Mouse (Mus musculus) heart, embryonic 16.5 days (tissue): ENCODE results near the gene Gm973. TPM values are rescaled to one million over a fixed set of nuclear protein-coding genes. Genes with fewer than 3 reads are reported as not detected.

Experiments used
- ATAC-seq: fragments of 200-750 bp; cut with Nextera tagmentation; replicated peaks from 2 replicates; pipeline ENCODE4 v1.8.0; 2017; ENCODE audit warnings: moderate number of reproducible peaks; ENCODE audit not compliant: insufficient read depth, low FRiP score; ENCODE audit errors: extremely low read depth
- H3K27ac ChIP-seq: fragments of 300-500 bp; sonication (generic); 2 replicates; pipeline ENCODE4 v1.5.1; 2014; ENCODE audit warnings: mild to moderate bottlenecking, low read length, control low read depth, moderate library complexity
- H3K27me3 ChIP-seq: fragments of 300-500 bp; sonication (generic); 2 replicates; pipeline ENCODE4 v1.6.1; 2014; ENCODE audit warnings: low read length, mixed read lengths; ENCODE audit not compliant: control insufficient read depth, insufficient read depth
- H3K36me3 ChIP-seq: fragments of 300-500 bp; sonication (generic); 2 replicates; pipeline ENCODE4 v1.6.1; 2014; ENCODE audit not compliant: control insufficient read depth, insufficient read depth
- H3K4me1 ChIP-seq: fragments of 300-500 bp; sonication (generic); 2 replicates; pipeline ENCODE4 v1.6.1; 2014; ENCODE audit warnings: low read length, mixed read lengths; ENCODE audit not compliant: control insufficient read depth, insufficient read depth
- H3K4me2 ChIP-seq: fragments of 300-500 bp; sonication (generic); 2 replicates; pipeline ENCODE4 v1.6.1; 2014; ENCODE audit warnings: low read depth, mild to moderate bottlenecking, control low read depth, low read length
- H3K4me3 ChIP-seq: fragments of 300-500 bp; sonication (generic); 2 replicates; pipeline ENCODE4 v1.5.1; 2014; ENCODE audit warnings: mild to moderate bottlenecking, control low read depth, low read length
- H3K9ac ChIP-seq: fragments of 300-500 bp; sonication (generic); 2 replicates; pipeline ENCODE4 v1.6.1; 2014; ENCODE audit warnings: low read length, control low read depth
- H3K9me3 ChIP-seq: fragments of 300-500 bp; sonication (generic); replicated peaks from 2 replicates; pipeline ENCODE4 v1.6.1; 2016; ENCODE audit warnings: low read length; ENCODE audit not compliant: control insufficient read depth
- WGBS: fragments of 180-500 bp; shearing (Covaris S2); extraction: QIAGEN DNeasy Blood & Tissue Kit; methylation state at CpG from one replicate; pipeline ENCODE4 v1.1.7; 2014; 5-methylcytosine and 5-hydroxymethylcytosine counted together
- polyA plus RNA-seq: library from polyadenylated mRNA; unstranded; fragments of >200 nt; fragmentation: Nextera tagmentation; extraction: Ambion mirVana; gene quantifications from 2 replicates; pipeline ENCODE4 v1.2.1, GENCODE M21; 2015

Gene Gm973
- polyA plus RNA-seq, 1 experiment from 2014 or later: 0.41 TPM

GRCm38 (mm10) chr1:59568283-59568682 is 52.2 kb downstream of the Gm973 start:
- H3K4me2 ChIP-seq: no peak overlapping the region

GRCm38 (mm10) chr1:59569301-59569700 is 53.2 kb downstream of the Gm973 start:
- H3K36me3 ChIP-seq: no peaks in the 10 kb centered on the region
- ATAC-seq: no peak
- H3K4me2 ChIP-seq: no peak overlapping the region
- H3K27me3 ChIP-seq: no peaks in the 10 kb centered on the region
- H3K4me1 ChIP-seq: no peaks in the 10 kb centered on the region
- H3K9me3 ChIP-seq: no peaks in the 10 kb centered on the region
- 80% methylated on average over 5 of the region's 5 CpGs for WGBS
- H3K27ac ChIP-seq: no peak overlapping the region
- no peak overlapping the region for H3K9ac ChIP-seq
- no peak overlapping the region for H3K4me3 ChIP-seq

More at GRCm38 (mm10) chr1:59568283-59568682, 52.2 kb downstream of the Gm973 start:
- H3K9me3 ChIP-seq: 0 out of 2 replicates have a peak, but pooled peaks cover under 1% of the 10 kb centered on the region
- H3K27ac ChIP-seq: no peak overlapping the region
- ATAC-seq: no peak
- no peaks in the 10 kb centered on the region for H3K4me1 ChIP-seq
- no peak overlapping the region for H3K4me3 ChIP-seq
- H3K36me3 ChIP-seq: no peaks in the 10 kb centered on the region
- 82% methylated on average over 1 of the region's 1 CpGs for WGBS
- no peaks in the 10 kb centered on the region for H3K27me3 ChIP-seq
- H3K9ac ChIP-seq: no peak overlapping the region

- no peaks in the 10 kb centered on the region for H3K36me3 ChIP-seq
- no peak overlapping the region for H3K4me3 ChIP-seq
- H3K27ac ChIP-seq: no peak overlapping the region
- no peak overlapping the region for H3K9ac ChIP-seq
- ATAC-seq: no peak
- H3K27me3 ChIP-seq: no peaks in the 10 kb centered on the region
- no peaks in the 10 kb centered on the region for H3K9me3 ChIP-seq
- H3K4me1 ChIP-seq: no peaks in the 10 kb centered on the region
- WGBS: 62% methylated on average over 4 of the region's 4 CpGs
- no peak overlapping the region for H3K4me2 ChIP-seq
These were observed 54.7 kb downstream of the Gm973 start for GRCm38 (mm10) chr1:59570767-59571166.

DNA sequence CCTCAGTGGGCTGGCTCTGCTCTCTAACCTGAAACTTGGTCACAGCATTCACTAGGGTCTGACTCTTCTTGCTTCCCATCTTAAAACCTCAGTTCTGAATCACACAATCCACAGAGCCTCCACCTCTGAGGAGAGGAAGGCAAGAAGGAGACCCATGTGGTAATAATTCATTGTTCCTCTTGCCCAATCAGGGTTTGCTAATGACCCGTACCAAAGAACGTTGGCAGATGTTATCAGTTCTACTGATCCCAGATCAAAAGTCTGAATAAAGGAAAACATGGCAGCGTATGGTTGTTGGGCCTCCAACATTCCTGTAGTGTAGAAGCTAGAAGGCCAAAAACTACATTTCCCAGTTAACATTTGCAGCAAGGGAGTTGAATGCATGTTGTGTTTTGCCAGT is 55.4 kb downstream of the Gm973 start:
- WGBS: 85% methylated on average over 3 of the region's 3 CpGs
- ATAC-seq: no peak
- no peak overlapping the region for H3K4me3 ChIP-seq

GRCm38 (mm10) chr1:59573843-59574242 is 57.8 kb downstream of the Gm973 start:
- H3K4me2 ChIP-seq: no peak overlapping the region
- no peak overlapping the region for H3K27ac ChIP-seq
- H3K4me3 ChIP-seq: no peak overlapping the region
- H3K4me1 ChIP-seq: no peaks in the 10 kb centered on the region
- H3K9ac ChIP-seq: no peak overlapping the region
- no peak for ATAC-seq
- H3K36me3 ChIP-seq: no peaks in the 10 kb centered on the region
- no peaks in the 10 kb centered on the region for H3K27me3 ChIP-seq
- no peaks in the 10 kb centered on the region for H3K9me3 ChIP-seq
- 78% methylated on average over 3 of the region's 3 CpGs for WGBS

More for the DNA sequence above, 55.4 kb downstream of the Gm973 start:
- Histone ChIP-seq H3K9me3 (no peaks in the 10 kb centered on the region), H3K27me3 (no peaks in the 10 kb centered on the region), H3K4me1 (no peaks in the 10 kb centered on the region), H3K4me2 (no peak overlapping the region), H3K9ac (no peak overlapping the region), H3K36me3 (no peaks in the 10 kb centered on the region), H3K27ac (no peak overlapping the region)

- no peaks in the 10 kb centered on the region for H3K36me3 ChIP-seq
- H3K4me2 ChIP-seq: peak overlapping the region; percentile 51
- no peak overlapping the region for H3K9ac ChIP-seq
- H3K4me1 ChIP-seq: no peaks in the 10 kb centered on the region; the same call in 1 of the 2 replicates
- no peak for ATAC-seq
- H3K9me3 ChIP-seq: no peaks in the 10 kb centered on the region
- H3K4me3 ChIP-seq: peak overlapping the region; percentile 9
- no peaks in the 10 kb centered on the region for H3K27me3 ChIP-seq
- WGBS: 45% methylated on average over 21 of the region's 21 CpGs
- H3K27ac ChIP-seq: no peak overlapping the region
These were observed 58.5 kb downstream of the Gm973 start for GRCm38 (mm10) chr1:59574262-59575187.

- Histone ChIP-seq H3K4me2 (no peak overlapping the region), H3K36me3 (no peaks in the 10 kb centered on the region), H3K9me3 (no peaks in the 10 kb centered on the region), H3K4me1 (peaks cover 2% of the 10 kb centered on the region), H3K27ac (no peak overlapping the region), H3K27me3 (no peaks in the 10 kb centered on the region), H3K4me3 (no peak overlapping the region), H3K9ac (no peak overlapping the region)
- WGBS: 69% methylated on average over 4 of the region's 4 CpGs
- ATAC-seq: no peak
These were observed 62.7 kb downstream of the Gm973 start for GRCm38 (mm10) chr1:59578770-59579169.

- H3K4me2 ChIP-seq: no peak overlapping the region
- WGBS: 23% methylated on average over 5 of the region's 5 CpGs
- ATAC-seq: no peak
These were observed 63.3 kb downstream of the Gm973 start for GRCm38 (mm10) chr1:59579327-59579726.

DNA sequence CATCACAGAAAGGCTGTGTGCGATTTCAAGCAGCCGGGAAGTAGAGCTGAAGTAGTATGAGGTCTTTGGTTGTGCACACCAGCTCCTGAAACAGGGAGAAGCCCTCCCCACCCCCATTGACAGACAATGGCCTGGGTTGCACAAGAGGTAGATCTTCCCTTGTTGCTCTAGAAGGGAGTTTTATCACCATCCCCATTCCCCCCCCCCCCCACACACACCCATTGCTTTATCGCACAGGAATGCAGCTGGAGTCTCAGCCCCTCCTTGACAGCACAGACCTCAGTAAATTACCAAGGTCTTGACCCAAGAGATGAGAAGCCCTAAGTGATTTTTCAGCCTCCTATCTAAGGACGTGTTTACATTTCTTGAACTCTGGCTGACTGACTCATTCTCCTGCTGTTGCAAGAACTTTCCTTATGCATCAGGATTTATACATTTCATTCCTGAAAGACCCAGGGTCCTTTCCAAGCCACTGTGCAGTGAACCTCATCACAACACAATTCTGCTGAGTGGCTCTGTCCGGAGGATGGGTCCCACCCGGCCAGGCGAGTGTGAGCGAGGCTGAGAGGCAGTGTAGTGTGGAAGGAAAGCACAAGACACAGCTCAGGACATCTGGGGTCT is 64.2 kb downstream of the Gm973 start:
- peak; percentile 45; the same call in 1 of the 2 replicates for ATAC-seq
- 15% methylated on average over 8 of the region's 8 CpGs for WGBS
- Histone ChIP-seq H3K4me1 (peaks cover 2% of the 10 kb centered on the region), H3K9me3 (no peaks in the 10 kb centered on the region), H3K4me3 (no peak overlapping the region), H3K36me3 (no peaks in the 10 kb centered on the region), H3K27ac (no peak overlapping the region), H3K27me3 (no peaks in the 10 kb centered on the region), H3K9ac (no peak overlapping the region), H3K4me2 (peak overlapping the region; percentile 13; the same call in 1 of the 2 replicates)

More at GRCm38 (mm10) chr1:59579327-59579726, 63.3 kb downstream of the Gm973 start:
- no peak overlapping the region for H3K9ac ChIP-seq
- no peaks in the 10 kb centered on the region for H3K27me3 ChIP-seq
- H3K4me1 ChIP-seq: peaks cover 2% of the 10 kb centered on the region
- no peak overlapping the region for H3K27ac ChIP-seq
- no peaks in the 10 kb centered on the region for H3K9me3 ChIP-seq
- no peak overlapping the region for H3K4me3 ChIP-seq
- no peaks in the 10 kb centered on the region for H3K36me3 ChIP-seq
